Mouse (Mus musculus) limb, embryonic 10.5 days (tissue): Measurements from ENCODE around the gene Tbc1d24. TPM values are rescaled to one million over a fixed set of nuclear protein-coding genes. Genes with fewer than 3 reads are reported as not detected.
A peak's percentile ranks its signal among the peaks of the same experiment; 100 is the strongest.

Source experiments
- DNase-seq: peaks from one replicate; pipeline ENCODE4 v3.0.0-alpha.2; 2017; ENCODE audit warnings: low spot score
- H3K27ac ChIP-seq: fragments of 300-500 bp; sonication (generic); 2 replicates; pipeline ENCODE4 v1.5.1; 2016; ENCODE audit warnings: mild to moderate bottlenecking
- H3K27me3 ChIP-seq: fragments of 300-500 bp; sonication (generic); 2 replicates; pipeline ENCODE4 v1.6.1; 2016; ENCODE audit warnings: low read depth, mild to moderate bottlenecking; ENCODE audit not compliant: poor library complexity, severe bottlenecking
- H3K36me3 ChIP-seq: fragments of 300-500 bp; sonication (generic); 2 replicates; pipeline ENCODE4 v1.6.1; 2016; ENCODE audit warnings: mild to moderate bottlenecking, moderate library complexity
- H3K4me1 ChIP-seq: fragments of 300-500 bp; sonication (generic); 2 replicates; pipeline ENCODE4 v1.6.1; 2016
- H3K4me3 ChIP-seq: fragments of 300-500 bp; sonication (generic); 2 replicates; pipeline ENCODE4 v1.5.1; 2016; ENCODE audit warnings: mild to moderate bottlenecking, moderate library complexity
- H3K9me3 ChIP-seq: fragments of 300-500 bp; sonication (generic); replicated peaks from 2 replicates; pipeline ENCODE4 v1.6.1; 2016; ENCODE audit warnings: mild to moderate bottlenecking
- WGBS: fragments of 180-500 bp; shearing (Covaris S2); methylation state at CpG from one replicate; pipeline ENCODE4 v1.1.7; 2016; 5-methylcytosine and 5-hydroxymethylcytosine counted together
- polyA plus RNA-seq: library from polyadenylated mRNA; unstranded; fragments of >200 nt; fragmentation: Nextera tagmentation; extraction: Ambion mirVana; gene quantifications from 2 replicates; pipeline ENCODE4 v1.2.1, GENCODE M21; 2016

The Tbc1d24 gene
- polyA plus RNA-seq, 1 experiment from 2014 or later = 8.7 TPM

DNA sequence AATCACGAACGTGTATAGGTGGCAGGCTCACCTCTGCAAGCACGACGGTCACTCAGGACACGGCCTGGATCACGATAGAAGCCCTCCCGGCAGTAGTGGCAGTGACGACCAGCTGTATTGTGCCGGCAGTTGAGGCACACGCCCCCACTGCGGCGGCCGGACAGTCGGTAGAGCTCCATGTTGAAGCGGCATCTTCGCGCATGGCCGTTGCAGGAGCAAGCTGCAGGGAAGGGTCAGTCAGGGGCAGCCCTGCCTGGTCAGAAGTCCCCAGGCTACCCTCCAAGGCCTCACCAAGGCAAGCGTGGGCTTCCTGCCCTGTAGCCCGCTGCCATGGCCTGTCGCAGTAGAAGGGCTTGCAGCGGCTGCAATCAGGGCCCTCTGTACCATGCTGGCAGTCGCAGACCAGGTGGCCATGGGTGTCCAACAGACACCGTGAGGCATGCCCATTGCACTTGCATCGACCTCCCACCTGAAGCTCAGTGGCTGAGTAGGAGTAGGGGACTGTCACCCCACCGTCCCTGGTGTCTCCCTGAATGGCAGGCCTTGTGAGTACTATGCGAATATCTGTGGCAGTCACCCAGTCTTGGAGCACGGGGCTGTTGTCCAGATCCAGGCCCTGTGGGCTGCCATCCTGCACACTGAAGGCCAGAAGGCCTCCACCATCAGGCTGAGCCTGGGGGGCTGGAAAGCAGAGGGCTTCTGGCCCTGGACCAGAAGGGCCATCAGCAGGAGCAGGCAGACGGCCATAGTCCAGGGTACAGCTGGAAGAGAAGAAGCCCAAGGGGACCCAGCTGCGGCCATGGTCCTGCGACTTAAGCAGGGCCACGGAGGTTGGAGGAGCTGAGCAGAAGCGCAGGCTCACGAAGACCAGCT, 2.6 kb upstream of the Tbc1d24 start:
- H3K9me3 ChIP-seq = no peaks in the 10 kb centered on the region
- peak; percentile 44 for DNase-seq
- peaks cover 4% of the 10 kb centered on the region; the same call in 1 of the 2 replicates for H3K36me3 ChIP-seq
- peaks cover 90% of the 10 kb centered on the region for H3K4me1 ChIP-seq
- WGBS = 60% methylated on average over 34 of the region's 34 CpGs
- H3K27ac ChIP-seq = peak overlapping the region; percentile 96
- H3K27me3 ChIP-seq = peaks cover 22% of the 10 kb centered on the region
- peak overlapping the region; percentile 70 for H3K4me3 ChIP-seq

- H3K36me3 ChIP-seq = peaks cover 4% of the 10 kb centered on the region; the same call in 1 of the 2 replicates
- no peaks in the 10 kb centered on the region for H3K9me3 ChIP-seq
- DNase-seq = peak; percentile 70
- 6% methylated on average over 62 of the region's 62 CpGs for WGBS
- H3K27ac ChIP-seq = peak overlapping the region; percentile 87
- H3K27me3 ChIP-seq = peaks cover 22% of the 10 kb centered on the region
- H3K4me1 ChIP-seq = peaks cover 79% of the 10 kb centered on the region
- peak overlapping the region; percentile 70 for H3K4me3 ChIP-seq
These were observed 1.3 kb upstream of the Tbc1d24 start for GRCm38 (mm10) chr17:24206451-24207351.

- H3K4me1 ChIP-seq = peaks cover 71% of the 10 kb centered on the region
- 8% methylated on average over 15 of the region's 15 CpGs for WGBS
- H3K27me3 ChIP-seq = peaks cover 22% of the 10 kb centered on the region
- peak overlapping the region; percentile 70 for H3K4me3 ChIP-seq
- H3K9me3 ChIP-seq = no peaks in the 10 kb centered on the region
- no peak for DNase-seq
- peaks cover 4% of the 10 kb centered on the region; the same call in 1 of the 2 replicates for H3K36me3 ChIP-seq
- peak overlapping the region; percentile 87 for H3K27ac ChIP-seq
These were observed 573 bp upstream of the Tbc1d24 start for GRCm38 (mm10) chr17:24205908-24206361.

GRCm38 (mm10) chr17:24204846-24205245, 516 bp downstream of the Tbc1d24 start:
- Histone ChIP-seq H3K4me3 (peak overlapping the region; percentile 70), H3K27me3 (peaks cover 22% of the 10 kb centered on the region), H3K27ac (peak overlapping the region; percentile 87), H3K36me3 (peaks cover 4% of the 10 kb centered on the region; the same call in 1 of the 2 replicates), H3K9me3 (no peaks in the 10 kb centered on the region), H3K4me1 (peaks cover 61% of the 10 kb centered on the region)
- peak; percentile 53 for DNase-seq
- 13% methylated on average over 7 of the region's 7 CpGs for WGBS

DNA sequence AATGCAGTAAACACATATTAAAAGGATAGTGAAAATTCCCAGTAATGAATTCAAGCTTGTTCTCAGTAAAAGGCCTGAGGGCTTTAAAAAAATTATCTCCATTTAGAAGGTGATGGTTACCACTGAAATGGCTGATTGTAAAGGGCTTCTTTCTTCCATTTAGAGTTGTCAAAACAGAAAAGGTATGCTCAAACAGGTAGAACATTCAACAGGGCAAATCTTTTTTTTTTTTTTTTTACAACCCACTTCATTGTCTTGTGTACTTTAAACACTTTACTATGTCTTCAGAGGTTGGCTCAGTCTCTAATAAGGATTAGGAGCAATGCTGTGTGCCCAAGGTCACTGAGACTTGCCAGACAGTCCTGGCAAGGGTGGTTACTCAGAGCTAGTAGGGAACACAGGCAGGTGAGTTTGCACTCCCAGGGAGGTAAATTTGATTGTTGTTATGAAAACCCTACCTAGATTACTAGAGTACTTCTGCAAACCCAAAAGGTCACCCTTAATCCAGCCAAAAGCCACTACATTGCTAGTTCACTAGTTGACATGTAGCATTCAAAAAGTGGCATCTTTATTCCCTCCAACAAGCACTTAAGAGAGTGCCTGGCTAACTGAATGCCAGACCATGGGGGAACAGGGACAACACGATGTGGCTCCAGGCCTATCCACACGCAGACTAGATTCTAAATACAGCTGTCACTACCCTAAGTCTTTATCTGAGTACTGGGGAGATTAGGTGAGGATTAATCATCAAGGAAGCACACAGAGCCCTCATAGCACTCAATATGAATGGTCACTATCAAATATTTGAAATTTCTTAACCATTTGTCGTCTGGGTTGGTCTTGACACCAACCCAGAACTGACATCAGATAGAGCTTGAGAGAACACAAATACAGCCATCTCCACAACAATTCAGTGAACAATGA, 1.5 kb downstream of the Tbc1d24 start:
- Histone ChIP-seq H3K27ac (no peak overlapping the region), H3K4me1 (peaks cover 51% of the 10 kb centered on the region), H3K9me3 (no peaks in the 10 kb centered on the region), H3K4me3 (no peak overlapping the region), H3K27me3 (peaks cover 22% of the 10 kb centered on the region), H3K36me3 (peaks cover 4% of the 10 kb centered on the region; the same call in 1 of the 2 replicates)
- DNase-seq = no peak
- WGBS = 79% methylated on average over 3 of the region's 3 CpGs

DNA sequence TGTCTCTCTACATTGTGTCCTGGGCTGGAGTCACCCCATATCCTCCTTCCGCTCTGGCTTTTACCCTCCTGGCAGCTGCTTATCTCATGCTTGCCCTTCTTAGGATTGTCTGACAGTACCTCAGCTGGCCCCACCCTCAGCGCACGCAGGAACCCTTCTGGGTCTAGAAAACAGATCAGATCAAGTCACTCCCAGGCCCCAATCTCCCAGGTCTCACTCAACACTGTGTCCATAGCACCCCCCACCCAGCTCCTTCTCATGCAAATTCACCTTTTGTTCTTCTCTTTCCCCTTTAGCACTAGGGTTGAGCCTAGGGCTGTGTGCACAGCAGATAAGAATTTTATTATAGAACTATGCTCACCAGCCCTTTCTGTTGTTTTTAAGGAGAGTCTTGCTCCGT, 2.3 kb downstream of the Tbc1d24 start:
- Histone ChIP-seq H3K9me3 (no peaks in the 10 kb centered on the region), H3K36me3 (peaks cover 4% of the 10 kb centered on the region; the same call in 1 of the 2 replicates), H3K27me3 (peaks cover 22% of the 10 kb centered on the region), H3K27ac (no peak overlapping the region), H3K4me1 (peaks cover 43% of the 10 kb centered on the region), H3K4me3 (no peak overlapping the region)
- no peak for DNase-seq
- WGBS = 54% methylated on average over 4 of the region's 4 CpGs

DNA sequence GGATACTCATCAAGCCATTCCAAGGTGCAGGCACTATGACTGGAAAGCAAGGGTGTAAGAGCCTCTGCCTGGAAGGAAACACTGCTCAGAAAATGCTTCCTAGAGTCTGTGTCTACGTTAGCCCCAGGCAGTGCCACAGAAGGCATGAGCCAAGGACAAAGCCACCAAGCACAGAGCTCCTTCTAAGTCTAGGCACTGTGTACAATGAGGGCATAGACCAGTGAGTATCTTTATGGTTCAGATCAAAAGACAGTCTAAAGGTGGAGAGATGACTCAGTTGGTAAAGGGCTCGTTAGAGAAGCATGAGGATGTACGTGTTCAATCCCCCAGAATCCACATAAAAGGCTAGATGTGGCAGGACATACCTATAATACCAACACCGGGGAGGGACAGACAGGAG, 4.3 kb downstream of the Tbc1d24 start:
- DNase-seq = no peak
- Histone ChIP-seq H3K4me1 (peaks cover 23% of the 10 kb centered on the region), H3K27me3 (peaks cover 3% of the 10 kb centered on the region), H3K9me3 (no peaks in the 10 kb centered on the region), H3K4me3 (no peak overlapping the region), H3K27ac (no peak overlapping the region), H3K36me3 (no peaks in the 10 kb centered on the region)
- WGBS = 85% methylated on average over 4 of the region's 4 CpGs

DNA sequence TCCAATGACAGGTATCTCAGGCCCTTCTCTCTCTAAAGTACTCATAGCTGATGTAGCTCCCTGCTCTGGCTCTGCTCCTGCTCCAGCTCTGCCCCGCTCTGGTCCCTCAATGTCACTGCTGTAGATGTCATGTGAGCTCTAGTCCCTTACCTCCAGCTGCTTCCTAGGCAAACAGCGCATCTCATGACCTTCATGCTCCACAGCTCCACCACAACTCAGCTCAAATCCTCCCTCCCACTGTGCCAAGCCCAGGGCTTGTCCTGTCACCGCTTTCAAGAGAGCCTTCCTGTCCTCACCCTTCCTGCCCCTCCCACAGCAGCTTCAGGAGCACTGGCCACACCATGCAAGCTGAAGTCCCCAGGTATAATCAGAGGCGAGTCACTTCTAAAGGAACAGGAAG, 5.6 kb downstream of the Tbc1d24 start:
- H3K9me3 ChIP-seq = no peaks in the 10 kb centered on the region
- WGBS = 64% methylated on average over 4 of the region's 4 CpGs
- no peak overlapping the region for H3K27ac ChIP-seq
- no peak overlapping the region for H3K4me3 ChIP-seq
- DNase-seq = no peak
- H3K36me3 ChIP-seq = no peaks in the 10 kb centered on the region
- H3K27me3 ChIP-seq = no peaks in the 10 kb centered on the region
- H3K4me1 ChIP-seq = peaks cover 10% of the 10 kb centered on the region

DNA sequence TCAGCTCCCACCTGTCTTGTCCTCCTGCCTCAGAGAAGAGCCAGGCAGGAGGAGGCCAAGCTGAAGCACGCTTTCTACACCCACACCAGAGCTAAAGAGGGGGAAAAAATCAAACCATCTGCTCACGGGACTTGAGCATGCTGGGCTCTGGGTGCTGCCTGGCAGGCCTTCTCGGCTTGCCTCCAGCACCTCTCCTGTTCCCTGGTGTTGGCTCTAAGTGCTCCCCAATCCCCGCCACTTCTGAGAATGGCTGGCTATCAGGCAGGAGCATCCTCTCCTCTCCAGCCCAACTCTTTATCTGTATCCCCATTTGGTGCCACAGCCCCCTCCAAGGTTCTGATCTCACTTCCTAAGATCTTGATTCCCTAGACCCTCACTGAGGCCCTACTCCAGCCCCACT, 6.1 kb downstream of the Tbc1d24 start:
- Histone ChIP-seq H3K36me3 (no peaks in the 10 kb centered on the region), H3K4me1 (peaks cover 8% of the 10 kb centered on the region), H3K27ac (no peak overlapping the region), H3K27me3 (no peaks in the 10 kb centered on the region), H3K4me3 (no peak overlapping the region), H3K9me3 (no peaks in the 10 kb centered on the region)
- no peak for DNase-seq
- WGBS = 78% methylated on average over 4 of the region's 4 CpGs

- Histone ChIP-seq H3K9me3 (no peaks in the 10 kb centered on the region), H3K4me1 (peaks cover 9% of the 10 kb centered on the region; the same call in 1 of the 2 replicates), H3K4me3 (no peak overlapping the region), H3K36me3 (no peaks in the 10 kb centered on the region), H3K27ac (no peak overlapping the region), H3K27me3 (no peaks in the 10 kb centered on the region)
- DNase-seq = no peak
- WGBS = 73% methylated on average over 15 of the region's 15 CpGs
These were observed 8.1 kb downstream of the Tbc1d24 start for GRCm38 (mm10) chr17:24197032-24197824.

GRCm38 (mm10) chr17:24195349-24195748, 10.0 kb downstream of the Tbc1d24 start:
- 82% methylated on average over 2 of the region's 2 CpGs for WGBS
- H3K36me3 ChIP-seq = no peaks in the 10 kb centered on the region

More at GRCm38 (mm10) chr17:24195349-24195748, 10.0 kb downstream of the Tbc1d24 start:
- no peak for DNase-seq
- Histone ChIP-seq H3K4me3 (no peak overlapping the region), H3K4me1 (peaks cover 9% of the 10 kb centered on the region; the same call in 1 of the 2 replicates), H3K27me3 (no peaks in the 10 kb centered on the region), H3K27ac (no peak overlapping the region), H3K9me3 (no peaks in the 10 kb centered on the region)
